Mouse (Mus musculus): ENCODE results near the gene Slco2a1.

DNA sequence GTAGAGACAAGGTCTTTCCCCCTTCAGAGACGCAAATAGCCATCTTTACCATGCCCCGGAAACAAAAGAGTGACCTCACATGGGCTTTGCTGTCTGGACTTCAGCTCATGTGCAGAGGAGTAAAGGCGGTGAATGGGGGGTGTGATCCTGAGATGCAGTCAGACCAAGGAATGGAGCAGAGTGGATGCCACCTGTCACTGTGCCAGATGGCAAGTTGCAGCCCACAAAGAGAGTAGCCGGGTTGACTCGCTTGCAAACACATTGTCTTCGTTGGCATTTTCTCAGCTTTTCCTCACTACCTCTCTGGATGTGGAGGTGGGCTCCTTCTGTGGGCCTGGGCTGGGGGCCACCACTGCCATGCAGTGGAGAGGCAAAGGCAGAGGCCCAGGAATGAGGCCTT lies 98.2 kb downstream of the Slco2a1 start:
- TF ChIP-seq CTCF (IDR thresholded peaks at IDR 0.05; ENCODE audit: insufficient read depth, low read depth, low read length): no peak
- TF ChIP-seq POLR2A (IDR thresholded peaks at IDR 0.05; ENCODE audit: insufficient read depth, low read depth, low read length): no peak
